Mouse (Mus musculus): ENCODE data around the gene Afg1l. TPM values are rescaled to one million over a fixed set of nuclear protein-coding genes. Genes with fewer than 3 reads are reported as not detected.

Gene Afg1l
- polyA plus RNA-seq (2012; rRNA removed), result 1.6 and 2.0 TPM in 2 replicates

GRCm38 (mm10) chr10:42478341-42478720 lies at the start of gene Afg1l:
Afg1l (minus strand) TSS chr10:42478565.

DNA sequence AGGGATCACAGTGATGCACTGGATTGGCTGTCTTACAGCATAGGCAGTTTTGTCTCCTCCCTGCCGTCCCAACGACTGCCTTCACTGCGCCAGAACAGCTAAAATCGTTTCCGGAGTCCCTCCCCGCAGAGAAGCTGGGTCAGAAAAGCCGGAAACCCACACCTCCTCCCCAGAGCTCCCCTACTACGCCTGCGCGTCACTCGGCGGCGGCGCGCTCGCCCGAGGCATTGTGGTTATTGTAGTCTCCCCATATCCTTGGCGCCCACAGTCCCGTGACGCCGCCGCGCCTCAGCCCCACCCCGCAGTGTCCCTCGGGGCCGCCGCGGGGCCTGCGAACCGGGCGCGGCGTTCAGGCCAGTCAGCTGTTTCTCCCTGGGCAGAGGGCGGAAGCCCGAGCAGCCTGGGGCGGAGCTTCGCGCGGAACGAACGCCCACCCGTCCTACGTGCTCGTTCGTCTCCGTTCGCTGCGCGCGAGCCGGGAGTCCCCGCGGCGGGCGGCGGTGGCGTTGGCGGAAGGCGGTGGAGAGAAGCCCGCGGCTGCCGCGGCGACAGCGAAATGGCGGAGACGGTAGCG lies 23.5 kb upstream of the Afg1l start, which contains the start of gene Snx3:
TSS of gene Snx3 (plus strand) at position 256 of the 574 bp plus-strand sequence.

DNA sequence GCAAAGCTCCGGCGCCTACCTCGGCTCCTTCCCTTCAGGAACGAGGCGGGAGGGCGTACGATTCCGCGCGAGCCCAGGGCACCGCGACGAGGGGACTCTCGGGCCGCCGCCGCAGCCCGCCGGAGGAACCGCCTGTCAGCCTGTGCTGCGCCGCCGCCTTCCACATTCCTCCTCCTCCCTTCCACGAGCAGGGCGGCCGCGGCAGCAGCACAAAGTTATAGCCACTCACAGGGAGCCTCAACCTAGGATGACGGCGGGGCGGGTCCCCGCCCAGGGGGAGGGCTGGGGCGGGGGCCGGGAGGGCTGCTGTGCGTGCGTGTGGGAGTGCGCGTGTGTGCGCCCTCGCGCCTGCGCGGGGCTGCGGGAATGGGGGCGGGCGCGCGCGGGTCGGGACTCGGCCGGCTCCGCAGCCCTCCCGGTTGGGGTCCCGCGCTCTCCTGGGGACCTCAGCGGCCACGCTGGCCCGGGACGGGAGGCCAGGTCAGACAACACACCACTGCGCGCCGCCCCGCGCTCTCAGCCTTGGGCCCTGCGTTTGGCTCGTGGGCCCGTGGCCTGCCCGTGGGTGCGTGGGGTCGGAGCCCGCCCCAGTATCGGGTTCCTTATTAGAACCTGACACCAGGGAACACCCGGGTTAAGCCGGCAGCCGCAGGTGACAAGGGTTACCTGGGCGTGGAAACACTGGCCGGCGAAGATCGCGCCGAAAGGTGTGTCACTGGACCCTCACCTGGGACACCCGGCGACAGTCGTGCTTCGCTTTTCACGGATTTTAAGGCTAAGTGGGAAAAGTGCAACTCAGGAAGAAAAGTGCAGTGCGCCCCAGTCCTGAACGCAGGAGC lies 201.6 kb downstream of the Afg1l start, which contains the start of gene Foxo3:
TSS of gene Foxo3 (minus strand) at position 249 of the 839 bp plus-strand sequence.

Other genes with a start within 250 kb of the Afg1l start
- 14.1 and 16.7 TPM in 2 replicates for gene Foxo3, start 201.8 kb downstream of the Afg1l start, polyA plus RNA-seq (2012; rRNA removed)
- 175 and 188 TPM in 2 replicates for gene Snx3, start 23.5 kb upstream of the Afg1l start, polyA plus RNA-seq (2012; rRNA removed)
- gene Nr2e1, start 105.1 kb upstream of the Afg1l start, polyA plus RNA-seq (2012; rRNA removed), result 0.03 TPM in 1 of 2 replicates, not detected in the other
- gene Ostm1, start 105.3 kb upstream of the Afg1l start, polyA plus RNA-seq (2012; rRNA removed), result 7.1 and 8.0 TPM in 2 replicates